Mouse (Mus musculus) kidney, adult 2 months (tissue): ENCODE measurements around the gene Peak1. TPM values are rescaled to one million over a fixed set of nuclear protein-coding genes. Genes with fewer than 3 reads are reported as not detected.
A peak's percentile ranks its signal among the peaks of the same experiment; 100 is the strongest.

Experiments used
- DNase-seq: peaks from one replicate; pipeline ENCODE4 v3.0.0; 2021
- H3K27ac ChIP-seq: fragments of 200-500 bp; 2 replicates; pipeline ENCODE4 v1.5.1; 2012; ENCODE audit warnings: low read depth, low read length, control low read depth, inconsistent platforms; ENCODE audit not compliant: insufficient read depth
- H3K27me3 ChIP-seq: fragments of 200-500 bp; replicated peaks from 2 replicates; pipeline ENCODE4 v1.6.1; 2012; ENCODE audit warnings: mild to moderate bottlenecking, moderate library complexity, low read length, inconsistent platforms; ENCODE audit not compliant: control insufficient read depth, insufficient read depth
- H3K36me3 ChIP-seq: fragments of 200-500 bp; 2 replicates; pipeline ENCODE4 v1.6.1; 2012; ENCODE audit warnings: mild to moderate bottlenecking, moderate library complexity, low read length, inconsistent platforms; ENCODE audit not compliant: control insufficient read depth, insufficient read depth
- H3K4me1 ChIP-seq: fragments of 200-500 bp; 2 replicates; pipeline ENCODE4 v1.6.1; 2011; ENCODE audit warnings: low read length; ENCODE audit not compliant: control insufficient read depth, insufficient read depth
- H3K4me3 ChIP-seq: fragments of 200-500 bp; 2 replicates; pipeline ENCODE4 v1.5.1; 2011; ENCODE audit warnings: mild to moderate bottlenecking, low read depth, low read length, control low read depth; ENCODE audit not compliant: insufficient read depth
- CTCF ChIP-seq: fragments of 200-500 bp; conservative IDR thresholded peaks from 2 replicates; pipeline ENCODE4 v1.5.1; 2011; ENCODE audit warnings: low read depth, mild to moderate bottlenecking, control low read depth, low read length, moderate library complexity, mixed read lengths; ENCODE audit not compliant: insufficient read depth, insufficient read length
- POLR2A ChIP-seq: fragments of 200-500 bp; IDR thresholded peaks from one replicate; pipeline ENCODE4 v1.6.1; 2011; ENCODE audit warnings: low read depth, low read length, control low read depth
- WGBS: fragments of 180-500 bp; shearing (Covaris S2); methylation state at CpG from one replicate; pipeline ENCODE4 v1.1.7; 2018; 5-methylcytosine and 5-hydroxymethylcytosine counted together
- polyA plus RNA-seq: library from polyadenylated mRNA; depleted of rRNA; stranded (reverse); fragments of >200 nt; gene quantifications from 2 replicates; pipeline ENCODE4 v1.2.3, GENCODE M21; 2012

The Peak1 gene
- polyA plus RNA-seq, 1 experiment, result 8.5 TPM

DNA sequence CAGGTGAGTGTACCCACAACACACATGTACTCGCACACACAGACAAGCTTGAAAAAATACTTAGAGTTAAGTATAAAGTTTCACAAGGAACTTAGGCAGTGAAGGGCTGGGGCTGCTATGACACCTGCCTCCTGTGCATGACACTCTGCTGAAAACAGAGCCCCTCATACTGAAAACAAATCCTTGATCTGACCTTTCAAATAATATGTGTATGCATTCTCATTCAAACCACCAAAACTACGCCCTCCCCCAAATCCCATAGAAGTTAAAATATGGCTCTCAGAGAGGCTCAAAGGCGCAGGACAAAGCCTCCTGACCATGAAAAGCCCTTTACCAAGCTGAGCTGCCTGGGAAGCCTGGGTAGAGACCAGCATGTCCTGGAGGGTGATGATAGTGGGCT is 242.6 kb downstream of the Peak1 start:
- no peaks in the 10 kb centered on the region for H3K4me1 ChIP-seq
- H3K4me3 ChIP-seq, result no peak overlapping the region
- 88% methylated on average over 3 of the region's 3 CpGs for whole genome bisulfite sequencing
- no peak for DNase-seq
- no peak for TF ChIP-seq CTCF
- no peak for TF ChIP-seq POLR2A
- no peaks in the 10 kb centered on the region for H3K27me3 ChIP-seq
- no peak overlapping the region for H3K27ac ChIP-seq
- no peaks in the 10 kb centered on the region for H3K36me3 ChIP-seq

DNA sequence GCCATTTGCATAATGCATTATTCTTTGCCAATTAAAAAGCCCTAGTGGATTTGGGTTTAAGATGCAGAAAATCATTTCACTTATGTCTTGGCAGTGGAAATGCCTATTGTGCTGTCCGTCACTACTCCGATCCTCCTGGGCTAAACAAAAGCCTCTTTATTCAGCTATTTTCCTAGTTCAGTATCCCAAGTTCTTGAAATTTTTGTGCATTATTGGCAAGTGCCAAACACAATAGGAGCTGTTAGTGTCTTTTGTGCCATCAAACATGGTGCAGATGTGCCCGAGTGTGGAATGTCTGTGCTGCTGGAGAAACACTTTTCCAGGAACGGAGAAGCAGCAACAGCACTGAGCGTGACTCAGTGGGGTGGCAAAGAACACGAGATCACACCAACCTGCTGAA is 250.2 kb downstream of the Peak1 start:
- no peak overlapping the region for H3K27ac ChIP-seq
- DNase-seq, result no peak
- H3K4me3 ChIP-seq, result no peak overlapping the region
- no peaks in the 10 kb centered on the region for H3K4me1 ChIP-seq
- 86% methylated on average over 6 of the region's 6 CpGs for WGBS
- TF ChIP-seq POLR2A (no peak), CTCF (no peak)
- H3K36me3 ChIP-seq, result no peaks in the 10 kb centered on the region
- no peaks in the 10 kb centered on the region for H3K27me3 ChIP-seq

DNA sequence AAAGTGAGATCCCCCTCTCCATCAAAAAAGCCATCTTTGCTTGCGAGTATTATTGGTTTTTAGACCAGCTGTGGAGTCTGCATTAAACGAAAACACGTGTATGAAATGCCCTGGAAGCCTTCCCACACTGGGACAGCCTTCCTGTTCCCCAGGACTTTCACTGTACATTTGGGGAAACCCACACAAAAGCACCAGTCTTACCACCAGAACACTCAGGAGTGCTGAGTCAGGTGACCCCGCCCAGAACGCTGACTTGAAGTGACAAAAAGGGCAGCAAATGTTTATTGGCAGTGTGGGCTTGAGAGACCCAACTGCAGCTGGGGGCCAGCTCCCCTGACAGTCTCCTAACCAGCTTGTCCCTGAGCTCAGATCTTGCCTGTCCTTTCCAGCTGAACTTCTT is 251.7 kb downstream of the Peak1 start:
- H3K4me1 ChIP-seq, result no peaks in the 10 kb centered on the region
- WGBS, result 59% methylated on average over 5 of the region's 5 CpGs

DNA sequence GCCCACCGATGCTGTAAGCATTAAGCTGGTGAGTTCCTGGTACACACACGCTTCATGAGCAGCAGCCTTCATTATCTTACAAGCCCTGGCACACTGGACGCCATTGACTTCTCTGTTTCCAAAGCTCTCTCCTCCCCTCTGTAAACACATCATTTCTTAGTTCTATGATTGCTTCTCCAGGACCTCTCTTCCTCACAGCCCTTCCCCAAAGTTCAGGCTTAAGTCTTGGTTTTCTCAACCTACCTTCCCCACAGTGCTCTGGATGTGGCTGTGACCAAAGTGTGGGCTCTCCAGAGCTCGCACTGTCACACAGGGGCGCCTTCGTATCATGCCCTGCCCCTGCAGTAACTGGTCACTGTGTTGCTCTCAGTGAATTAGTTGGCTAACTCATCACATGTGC is 252.5 kb downstream of the Peak1 start, which contains the start of gene Tspan3:
Gene Tspan3 (minus strand): TSS at position 101 of the 400 bp plus-strand sequence.
- Histone ChIP-seq H3K4me1 (no peaks in the 10 kb centered on the region), H3K27me3 (no peaks in the 10 kb centered on the region), H3K27ac (no peak within 1 kb of the TSS), H3K36me3 (no peaks in the 10 kb centered on the region), H3K4me3 (no peak within 1 kb of the TSS)
- DNase-seq, result no peak
- 94% methylated on average over 6 of the region's 6 CpGs for WGBS
- TF ChIP-seq POLR2A (no peak), CTCF (no peak)

More for the DNA sequence above, 251.7 kb downstream of the Peak1 start:
- DNase-seq, result no peak
- H3K4me3 ChIP-seq, result no peak overlapping the region
- no peaks in the 10 kb centered on the region for H3K27me3 ChIP-seq
- H3K27ac ChIP-seq, result no peak overlapping the region
- TF ChIP-seq POLR2A (no peak), CTCF (no peak)
- no peaks in the 10 kb centered on the region for H3K36me3 ChIP-seq

DNA sequence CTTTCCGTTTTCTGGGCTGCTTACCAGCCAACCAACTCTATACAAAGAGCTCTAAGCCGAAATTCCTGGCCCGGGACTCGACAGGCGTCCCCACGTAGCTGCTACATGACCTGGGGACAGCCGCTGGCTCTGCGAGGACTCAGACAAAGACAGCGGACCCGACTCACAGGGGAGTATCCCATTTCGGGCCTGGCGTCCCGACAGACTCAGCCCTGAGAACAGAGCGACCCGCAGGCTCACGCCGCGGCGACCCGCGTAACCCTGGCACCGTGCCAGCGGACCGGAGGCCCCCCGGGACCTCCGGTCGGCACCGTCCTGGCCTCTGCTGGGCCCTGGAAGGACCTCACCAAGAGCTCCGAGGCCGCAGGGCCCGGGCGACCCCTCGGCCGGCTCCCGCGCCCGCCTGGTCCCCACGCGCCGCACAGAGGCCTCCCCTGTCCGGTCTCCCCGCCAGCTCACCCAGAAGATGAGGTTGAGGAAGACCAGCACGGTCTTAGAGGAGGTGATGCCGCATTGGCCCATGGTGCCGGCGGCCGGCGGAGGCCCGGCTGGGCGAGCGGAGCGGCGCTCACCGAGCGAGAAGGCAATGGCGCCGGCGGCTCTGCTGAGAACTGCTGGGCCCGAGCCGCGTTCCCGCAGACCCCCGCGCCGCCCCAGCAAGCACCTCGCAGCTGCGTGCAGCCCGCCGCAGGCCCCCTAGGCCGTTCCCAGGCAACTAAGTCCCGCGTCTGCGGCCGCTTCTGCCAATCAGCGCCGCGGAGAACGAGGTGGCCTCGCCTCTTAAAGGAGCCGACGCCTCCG is 257.3 kb downstream of the Peak1 start:
- no peaks in the 10 kb centered on the region for H3K36me3 ChIP-seq
- peak; percentile 92 for DNase-seq
- WGBS, result under 1% methylated on average over 82 of the region's 82 CpGs
- peaks cover 12% of the 10 kb centered on the region for H3K4me1 ChIP-seq
- H3K27me3 ChIP-seq, result no peaks in the 10 kb centered on the region
- H3K4me3 ChIP-seq, result peak overlapping the region; percentile 90
- H3K27ac ChIP-seq, result peak overlapping the region; percentile 72
- TF ChIP-seq CTCF (no peak), POLR2A (no peak)

DNA sequence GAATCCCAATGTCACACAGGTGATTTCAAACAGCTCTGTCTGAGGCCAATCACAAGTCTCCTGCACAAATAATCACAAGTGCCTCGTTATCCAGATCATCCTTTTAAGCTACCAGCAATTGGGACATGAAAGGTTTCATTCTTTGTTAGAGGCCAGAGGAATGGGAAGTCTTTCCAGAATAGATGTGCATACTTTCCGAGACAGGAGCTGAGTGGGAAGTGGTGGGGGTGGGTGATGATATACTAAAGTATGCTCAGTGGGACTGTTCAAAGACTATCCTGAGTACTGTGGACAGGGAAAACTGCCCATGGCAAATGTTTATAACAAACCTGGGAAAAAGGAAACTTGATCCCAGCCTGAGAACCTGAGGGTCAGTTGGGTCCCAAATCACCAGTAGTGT is 258.4 kb downstream of the Peak1 start:
- Histone ChIP-seq H3K4me3 (no peak overlapping the region), H3K27me3 (no peaks in the 10 kb centered on the region), H3K36me3 (no peaks in the 10 kb centered on the region), H3K4me1 (peaks cover 18% of the 10 kb centered on the region), H3K27ac (peak overlapping the region; percentile 27; the same call in 1 of the 2 replicates)
- WGBS, result 26% methylated on average over 2 of the region's 2 CpGs
- no peak for DNase-seq
- no peak for TF ChIP-seq CTCF
- TF ChIP-seq POLR2A, result no peak

DNA sequence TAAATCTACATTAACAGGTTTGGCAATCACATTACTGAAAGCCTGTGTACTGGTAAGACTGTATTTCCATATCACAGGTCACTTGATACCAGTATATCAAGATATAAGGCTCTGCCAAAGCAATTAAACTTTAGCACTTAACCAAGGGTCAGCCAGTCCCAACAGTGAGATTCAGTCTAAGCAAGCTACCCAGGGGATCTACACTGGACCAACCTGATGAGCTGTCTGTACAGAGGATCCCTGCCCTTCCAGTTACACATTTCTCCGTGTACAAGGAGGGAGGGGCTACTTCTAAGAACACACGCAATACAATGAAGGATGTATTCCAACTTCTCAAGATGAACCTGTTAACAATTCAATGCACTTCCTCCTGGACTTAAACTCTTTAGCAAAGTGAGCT is 259.8 kb downstream of the Peak1 start:
- peaks cover 20% of the 10 kb centered on the region for H3K4me1 ChIP-seq
- H3K36me3 ChIP-seq, result no peaks in the 10 kb centered on the region
- peak; percentile 36 for DNase-seq
- no peaks in the 10 kb centered on the region for H3K27me3 ChIP-seq
- WGBS, result 26% methylated on average over 2 of the region's 2 CpGs
- no peak overlapping the region for H3K27ac ChIP-seq
- no peak for TF ChIP-seq CTCF
- TF ChIP-seq POLR2A, result no peak
- no peak overlapping the region for H3K4me3 ChIP-seq
